Mouse (Mus musculus): ENCODE measurements around the gene Aldh1a2. TPM values are rescaled to one million over a fixed set of nuclear protein-coding genes. Genes with fewer than 3 reads are reported as not detected.

Gene Aldh1a2
- polyA plus RNA-seq (2015; fragmentation: Nextera tagmentation; extraction: Ambion mirVana), result 31.0 and 33.8 TPM in 2 replicates

- Histone ChIP-seq H3K27me3 (peaks cover 73% of the 10 kb centered on the region), H3K9me3 (no peaks in the 10 kb centered on the region), H3K27ac (no peak within 1 kb of the TSS), H3K4me1 (peaks cover 16% of the 10 kb centered on the region), H3K4me2 (peak within 1 kb of the TSS; percentile 77), H3K9ac (peak within 1 kb of the TSS; percentile 60), H3K36me3 (no peaks in the 10 kb centered on the region), H3K4me3 (peak within 1 kb of the TSS; percentile 49)
- peak; percentile 72; the same call in 1 of the 2 replicates for ATAC-seq (ENCODE audit: insufficient number of reproducible peaks, insufficient read depth, low FRiP score, low TSS enrichment, low read depth)
- under 1% methylated on average over 91 of the region's 97 CpGs for WGBS
These were observed at the start of gene Aldh1a2 for GRCm38 (mm10) chr9:71215248-71216035. TSS of gene Aldh1a2 (plus strand) at chr9:71215789.

- Histone ChIP-seq H3K4me1 (peaks cover 13% of the 10 kb centered on the region), H3K27me3 (no peaks in the 10 kb centered on the region), H3K36me3 (no peaks in the 10 kb centered on the region), H3K4me3 (no peak overlapping the region), H3K27ac (no peak overlapping the region), H3K4me2 (no peak overlapping the region), H3K9me3 (no peaks in the 10 kb centered on the region), H3K9ac (no peak overlapping the region)
- ATAC-seq (ENCODE audit: insufficient number of reproducible peaks, insufficient read depth, low FRiP score, low TSS enrichment, low read depth), result no peak
- WGBS, result 90% methylated on average over 5 of the region's 5 CpGs
These were observed 49.4 kb upstream of the Aldh1a2 start for GRCm38 (mm10) chr9:71166019-71166705.

- no peak overlapping the region for H3K4me3 ChIP-seq
- no peaks in the 10 kb centered on the region for H3K9me3 ChIP-seq
- WGBS, result 65% methylated on average over 5 of the region's 5 CpGs
- no peak for ATAC-seq (ENCODE audit: insufficient number of reproducible peaks, insufficient read depth, low FRiP score, low TSS enrichment, low read depth)
- no peaks in the 10 kb centered on the region for H3K27me3 ChIP-seq
- no peak overlapping the region for H3K4me2 ChIP-seq
- H3K9ac ChIP-seq, result no peak overlapping the region
- H3K27ac ChIP-seq, result no peak overlapping the region
- H3K4me1 ChIP-seq, result peaks cover 13% of the 10 kb centered on the region
- no peaks in the 10 kb centered on the region for H3K36me3 ChIP-seq
These were observed 48.6 kb upstream of the Aldh1a2 start for GRCm38 (mm10) chr9:71166871-71167465.

GRCm38 (mm10) chr9:71167473-71168215 lies 47.9 kb upstream of the Aldh1a2 start:
- no peak overlapping the region for H3K9ac ChIP-seq
- WGBS, result 40% methylated on average over 2 of the region's 2 CpGs
- H3K27ac ChIP-seq, result peak overlapping the region; percentile 44
- no peaks in the 10 kb centered on the region for H3K27me3 ChIP-seq
- no peak for ATAC-seq (ENCODE audit: insufficient number of reproducible peaks, insufficient read depth, low FRiP score, low TSS enrichment, low read depth)
- no peak overlapping the region for H3K4me3 ChIP-seq
- no peaks in the 10 kb centered on the region for H3K36me3 ChIP-seq
- H3K4me2 ChIP-seq, result no peak overlapping the region
- no peaks in the 10 kb centered on the region for H3K9me3 ChIP-seq
- peaks cover 13% of the 10 kb centered on the region for H3K4me1 ChIP-seq

GRCm38 (mm10) chr9:71168511-71168910 lies 47.1 kb upstream of the Aldh1a2 start, which contains the start of gene Aqp9:
TSS of gene Aqp9 (minus strand) at chr9:71168682.
- H3K4me1 ChIP-seq, result peaks cover 13% of the 10 kb centered on the region
- WGBS, result 46% methylated on average over 12 of the region's 12 CpGs
- ATAC-seq (ENCODE audit: insufficient number of reproducible peaks, insufficient read depth, low FRiP score, low TSS enrichment, low read depth), result no peak
- peak within 1 kb of the TSS; percentile 44 for H3K27ac ChIP-seq
- no peak within 1 kb of the TSS for H3K4me3 ChIP-seq
- no peak within 1 kb of the TSS for H3K4me2 ChIP-seq
- peak within 1 kb of the TSS; percentile 33; the same call in 1 of the 2 replicates for H3K9ac ChIP-seq
- no peaks in the 10 kb centered on the region for H3K9me3 ChIP-seq
- H3K27me3 ChIP-seq, result no peaks in the 10 kb centered on the region
- H3K36me3 ChIP-seq, result no peaks in the 10 kb centered on the region

- H3K4me1 ChIP-seq, result peaks cover 4% of the 10 kb centered on the region
These were observed 42.1 kb upstream of the Aldh1a2 start for GRCm38 (mm10) chr9:71173533-71173932.

GRCm38 (mm10) chr9:71174316-71174975 lies 41.1 kb upstream of the Aldh1a2 start:
- H3K36me3 ChIP-seq, result no peaks in the 10 kb centered on the region

More at GRCm38 (mm10) chr9:71173533-71173932, 42.1 kb upstream of the Aldh1a2 start:
- Histone ChIP-seq H3K36me3 (no peaks in the 10 kb centered on the region), H3K4me2 (no peak overlapping the region), H3K4me3 (no peak overlapping the region), H3K9ac (no peak overlapping the region), H3K27ac (no peak overlapping the region), H3K27me3 (no peaks in the 10 kb centered on the region), H3K9me3 (no peaks in the 10 kb centered on the region)
- ATAC-seq (ENCODE audit: insufficient number of reproducible peaks, insufficient read depth, low FRiP score, low TSS enrichment, low read depth), result no peak
- 49% methylated on average over 9 of the region's 9 CpGs for WGBS

GRCm38 (mm10) chr9:71175686-71176085 lies 39.9 kb upstream of the Aldh1a2 start:
- Histone ChIP-seq H3K4me3 (no peak overlapping the region), H3K9me3 (no peaks in the 10 kb centered on the region), H3K9ac (no peak overlapping the region), H3K36me3 (no peaks in the 10 kb centered on the region), H3K4me2 (no peak overlapping the region), H3K27me3 (no peaks in the 10 kb centered on the region), H3K27ac (no peak overlapping the region), H3K4me1 (no peaks in the 10 kb centered on the region)
- 90% methylated on average over 1 of the region's 1 CpGs for WGBS
- ATAC-seq (ENCODE audit: insufficient number of reproducible peaks, insufficient read depth, low FRiP score, low TSS enrichment, low read depth), result no peak

More at GRCm38 (mm10) chr9:71174316-71174975, 41.1 kb upstream of the Aldh1a2 start:
- Histone ChIP-seq H3K4me1 (no peaks in the 10 kb centered on the region), H3K9me3 (no peaks in the 10 kb centered on the region), H3K27me3 (no peaks in the 10 kb centered on the region), H3K4me2 (no peak overlapping the region), H3K27ac (no peak overlapping the region), H3K4me3 (no peak overlapping the region), H3K9ac (no peak overlapping the region)
- ATAC-seq (ENCODE audit: insufficient number of reproducible peaks, insufficient read depth, low FRiP score, low TSS enrichment, low read depth), result no peak
- 76% methylated on average over 5 of the region's 5 CpGs for WGBS

- Histone ChIP-seq H3K9ac (no peak overlapping the region), H3K36me3 (no peaks in the 10 kb centered on the region), H3K4me2 (no peak overlapping the region), H3K4me3 (no peak overlapping the region), H3K27ac (no peak overlapping the region), H3K4me1 (no peaks in the 10 kb centered on the region), H3K27me3 (no peaks in the 10 kb centered on the region), H3K9me3 (no peaks in the 10 kb centered on the region; the same call in 1 of the 2 replicates)
- WGBS, result 78% methylated on average over 6 of the region's 6 CpGs
- ATAC-seq (ENCODE audit: insufficient number of reproducible peaks, insufficient read depth, low FRiP score, low TSS enrichment, low read depth), result no peak
These were observed 36.2 kb upstream of the Aldh1a2 start for GRCm38 (mm10) chr9:71179276-71179896.

GRCm38 (mm10) chr9:71179964-71180700 lies 35.5 kb upstream of the Aldh1a2 start:
- Histone ChIP-seq H3K36me3 (no peaks in the 10 kb centered on the region), H3K4me3 (no peak overlapping the region), H3K4me2 (no peak overlapping the region), H3K27me3 (no peaks in the 10 kb centered on the region), H3K9me3 (no peaks in the 10 kb centered on the region; the same call in 1 of the 2 replicates), H3K27ac (no peak overlapping the region), H3K4me1 (no peaks in the 10 kb centered on the region), H3K9ac (no peak overlapping the region)
- 71% methylated on average over 8 of the region's 8 CpGs for WGBS
- no peak for ATAC-seq (ENCODE audit: insufficient number of reproducible peaks, insufficient read depth, low FRiP score, low TSS enrichment, low read depth)
